Mouse (Mus musculus): ENCODE data around the gene Tom1l2. TPM values are rescaled to one million over a fixed set of nuclear protein-coding genes. Genes with fewer than 3 reads are reported as not detected.

The Tom1l2 gene
- polyA plus RNA-seq, 2 experiments: 21.5 to 36.0 TPM

DNA sequence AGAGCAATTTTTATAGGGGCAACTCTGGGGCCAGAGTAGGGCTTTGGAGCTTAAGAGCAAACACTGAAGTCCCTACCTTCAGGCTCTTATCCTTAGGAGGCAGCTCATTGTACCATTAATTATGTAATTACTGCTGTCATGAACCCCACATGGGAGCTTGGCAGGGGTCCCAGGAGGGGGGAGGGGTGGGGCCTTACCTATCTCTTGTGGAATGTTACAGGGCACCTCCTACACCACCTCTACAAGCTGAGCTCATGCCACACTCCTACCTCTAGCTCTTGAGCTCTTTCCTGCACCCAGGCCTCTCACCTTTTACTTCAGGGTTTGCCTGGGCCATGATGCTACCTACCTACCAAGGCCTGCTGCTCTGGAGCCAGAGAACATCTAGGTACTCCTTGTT is 174.2 kb downstream of the Tom1l2 start:
- Histone ChIP-seq H3K27me3 (ENCODE audit: control insufficient read depth, insufficient read depth, low read length) (no peaks in the 10 kb centered on the region), H3K4me3 (replicated peaks; ENCODE audit: low read length) (no peak overlapping the region), H3K27ac (replicated peaks; ENCODE audit: low read depth, low read length) (no peak overlapping the region), H3K9me3 (ENCODE audit: control insufficient read depth, low read length) (no peaks in the 10 kb centered on the region), H3K4me1 (ENCODE audit: control insufficient read depth, insufficient read depth, low read length) (peaks cover 72% of the 10 kb centered on the region), H3K9ac (ENCODE audit: low read depth, low read length, severe bottlenecking) (no peak overlapping the region), H3K36me3 (ENCODE audit: control insufficient read depth, insufficient read depth, low read length) (no peaks in the 10 kb centered on the region), H3K4me2 (replicated peaks; ENCODE audit: low read depth, low read length, severe bottlenecking) (no peak overlapping the region)
- no peak for ATAC-seq (ENCODE audit: low FRiP score, low read depth)
- no peak for DNase-seq (ENCODE audit: low spot score)
- no peak for TF ChIP-seq POLR2A (IDR thresholded peaks at IDR 0.05; ENCODE audit: borderline replicate concordance, extremely low read depth, insufficient read depth, insufficient read length)

GRCm38 (mm10) chr11:60178005-60178404 is 174.7 kb downstream of the Tom1l2 start:
- no peak overlapping the region for H3K9ac ChIP-seq (ENCODE audit: low read depth, low read length, severe bottlenecking)
- no peak overlapping the region for H3K27ac ChIP-seq (replicated peaks; ENCODE audit: low read depth, low read length)
- H3K27me3 ChIP-seq (ENCODE audit: control insufficient read depth, insufficient read depth, low read length): no peaks in the 10 kb centered on the region
- no peak overlapping the region; the same call in 1 of the 2 replicates for H3K4me2 ChIP-seq (replicated peaks; ENCODE audit: low read depth, low read length, severe bottlenecking)
- H3K4me1 ChIP-seq (ENCODE audit: control insufficient read depth, insufficient read depth, low read length): peaks cover 72% of the 10 kb centered on the region
- H3K36me3 ChIP-seq (ENCODE audit: control insufficient read depth, insufficient read depth, low read length): no peaks in the 10 kb centered on the region
- no peak for DNase-seq (ENCODE audit: low spot score)
- no peak for TF ChIP-seq POLR2A (IDR thresholded peaks at IDR 0.05; ENCODE audit: borderline replicate concordance, extremely low read depth, insufficient read depth, insufficient read length)
- no peak overlapping the region for H3K4me3 ChIP-seq (replicated peaks; ENCODE audit: low read length)
- no peak for ATAC-seq (ENCODE audit: low FRiP score, low read depth)
- 31% methylated on average over 5 of the region's 6 CpGs for WGBS
- H3K9me3 ChIP-seq (ENCODE audit: control insufficient read depth, low read length): no peaks in the 10 kb centered on the region

DNA sequence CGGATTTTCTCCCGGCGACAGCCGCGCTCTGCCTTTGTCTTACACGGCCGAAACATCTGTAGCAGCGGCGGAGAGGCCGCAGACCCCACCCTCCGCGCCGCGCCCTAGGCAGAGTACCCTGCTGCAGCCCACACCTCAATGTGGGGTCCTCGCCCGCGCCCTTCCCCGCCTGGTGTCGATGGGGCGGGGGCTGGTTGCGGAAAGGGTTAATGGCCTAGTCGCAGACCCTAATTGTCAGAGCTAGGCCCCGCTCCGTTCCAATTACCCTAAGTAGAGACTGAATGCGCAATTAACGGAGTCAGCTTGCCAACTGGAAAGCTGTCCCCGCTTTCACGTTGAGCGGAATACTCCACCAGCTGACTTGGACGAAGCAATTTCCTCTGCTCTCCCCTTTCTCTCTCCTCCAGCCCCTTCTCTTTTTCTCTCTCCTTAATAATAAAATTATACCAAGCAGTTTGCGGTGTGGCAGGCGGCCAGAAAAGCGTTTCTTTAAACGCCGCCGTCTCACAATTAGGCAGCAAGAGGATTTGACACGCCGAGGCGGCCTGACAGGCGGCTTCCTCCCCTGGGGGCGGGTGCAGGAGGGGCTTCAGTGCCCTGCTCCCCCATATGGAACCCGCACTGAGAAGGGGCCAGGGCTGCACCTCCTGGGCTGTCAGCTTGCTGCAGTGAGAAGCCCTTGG is 175.6 kb downstream of the Tom1l2 start:
- peak; percentile 36 for ATAC-seq (ENCODE audit: low FRiP score, low read depth)
- no peak for TF ChIP-seq POLR2A (IDR thresholded peaks at IDR 0.05; ENCODE audit: borderline replicate concordance, extremely low read depth, insufficient read depth, insufficient read length)
- Histone ChIP-seq H3K4me3 (replicated peaks; ENCODE audit: low read length) (peak overlapping the region; percentile 61), H3K9ac (ENCODE audit: low read depth, low read length, severe bottlenecking) (peak overlapping the region; percentile 66), H3K27me3 (ENCODE audit: control insufficient read depth, insufficient read depth, low read length) (no peaks in the 10 kb centered on the region), H3K36me3 (ENCODE audit: control insufficient read depth, insufficient read depth, low read length) (no peaks in the 10 kb centered on the region), H3K4me1 (ENCODE audit: control insufficient read depth, insufficient read depth, low read length) (peaks cover 70% of the 10 kb centered on the region), H3K4me2 (replicated peaks; ENCODE audit: low read depth, low read length, severe bottlenecking) (peak overlapping the region; percentile 100), H3K9me3 (ENCODE audit: control insufficient read depth, low read length) (no peaks in the 10 kb centered on the region), H3K27ac (replicated peaks; ENCODE audit: low read depth, low read length) (peak overlapping the region; percentile 72)
- DNase-seq (ENCODE audit: low spot score): peak; percentile 85
- WGBS: under 1% methylated on average over 42 of the region's 42 CpGs

Small RNA genes lying within 50 kb of the gene (microRNA-seq; reads per million reads assigned to microRNA genes)
- gene Gm27711 (not detected), gene Mir6921 (not detected), gene Mir6922 (not detected)

Other genes with a start within 250 kb of the Tom1l2 start
- 62.1 and 85.3 TPM in 2 replicates for gene Rai1, start 247.9 kb downstream of the Tom1l2 start, polyA plus RNA-seq (2012; rRNA removed)
- gene Rai1, start 247.9 kb downstream of the Tom1l2 start, polyA plus RNA-seq (2014; fragmentation: Nextera tagmentation; extraction: Ambion mirVana): 29.7 and 33.1 TPM in 2 replicates
- 96.5 and 147 TPM in 2 replicates for gene Srebf1, start 130.3 kb downstream of the Tom1l2 start, polyA plus RNA-seq (2012; rRNA removed)
- 77.1 and 80.7 TPM in 2 replicates for gene Srebf1, start 130.3 kb downstream of the Tom1l2 start, polyA plus RNA-seq (2014; fragmentation: Nextera tagmentation; extraction: Ambion mirVana)
- 1.9 and 2.5 TPM in 2 replicates for gene Drc3, start 424 bp upstream of the Tom1l2 start, polyA plus RNA-seq (2012; rRNA removed)
- 1.3 and 2.9 TPM in 2 replicates for gene Drc3, start 424 bp upstream of the Tom1l2 start, polyA plus RNA-seq (2014; fragmentation: Nextera tagmentation; extraction: Ambion mirVana)
- gene Gid4, start 64.2 kb upstream of the Tom1l2 start, polyA plus RNA-seq (2012; rRNA removed): 20.5 and 22.4 TPM in 2 replicates
- 28.5 and 30.2 TPM in 2 replicates for gene Gid4, start 64.2 kb upstream of the Tom1l2 start, polyA plus RNA-seq (2014; fragmentation: Nextera tagmentation; extraction: Ambion mirVana)
- 38.0 and 46.2 TPM in 2 replicates for gene Atpaf2, start 65.6 kb upstream of the Tom1l2 start, polyA plus RNA-seq (2012; rRNA removed)
- gene Atpaf2, start 65.6 kb upstream of the Tom1l2 start, polyA plus RNA-seq (2014; fragmentation: Nextera tagmentation; extraction: Ambion mirVana): 47.0 and 50.1 TPM in 2 replicates
- 86.1 and 92.6 TPM in 2 replicates for gene Drg2, start 101.7 kb upstream of the Tom1l2 start, polyA plus RNA-seq (2012; rRNA removed)
- gene Drg2, start 101.7 kb upstream of the Tom1l2 start, polyA plus RNA-seq (2014; fragmentation: Nextera tagmentation; extraction: Ambion mirVana): 107 and 111 TPM in 2 replicates
- gene Myo15, start 116.4 kb upstream of the Tom1l2 start, polyA plus RNA-seq (2012; rRNA removed): 1.2 and 1.4 TPM in 2 replicates
- gene Myo15, start 116.4 kb upstream of the Tom1l2 start, polyA plus RNA-seq (2014; fragmentation: Nextera tagmentation; extraction: Ambion mirVana): 0.51 and 0.54 TPM in 2 replicates
- gene Alkbh5, start 183.5 kb upstream of the Tom1l2 start, polyA plus RNA-seq (2012; rRNA removed): 19.3 and 24.0 TPM in 2 replicates
- gene Alkbh5, start 183.5 kb upstream of the Tom1l2 start, polyA plus RNA-seq (2014; fragmentation: Nextera tagmentation; extraction: Ambion mirVana): 30.2 and 31.9 TPM in 2 replicates

Data from limb, embryonic 14.5 days (tissue).